Mouse (Mus musculus) gastrocnemius, postnatal 14 days (tissue): Measurements from ENCODE around the gene Slc38a4. TPM values are rescaled to one million over a fixed set of nuclear protein-coding genes. Genes with fewer than 3 reads are reported as not detected.

Experiments used
- DNase-seq: peaks from one replicate; pipeline ENCODE4 v3.0.0; 2021; ENCODE audit warnings: mixed read lengths
- intact Hi-C: fragments of 180-260 bp; cut with DNase I; formaldehyde crosslinking; loops from one replicate; pipeline ENCODE4 v1.15.1; 2025; ENCODE audit warnings: low total_unique reads
- total RNA-seq, 2 experiments: library from RNA; stranded (reverse); gene quantifications; 2 replicates each; pipeline ENCODE4 v1.2.3; 2021

The Slc38a4 gene
- total RNA-seq, 2 experiments from 2014 or later: 171 to 183 TPM

- intact Hi-C loops: no loop called here
- no peak for DNase-seq
Observed at GRCm38 (mm10) chr15:97059071-97060041, 3.6 kb upstream of the Slc38a4 start.

- intact Hi-C loops: no loop called here
- peak; percentile 46 for DNase-seq
Observed at GRCm38 (mm10) chr15:97054767-97055489, 828 bp downstream of the Slc38a4 start.

DNA sequence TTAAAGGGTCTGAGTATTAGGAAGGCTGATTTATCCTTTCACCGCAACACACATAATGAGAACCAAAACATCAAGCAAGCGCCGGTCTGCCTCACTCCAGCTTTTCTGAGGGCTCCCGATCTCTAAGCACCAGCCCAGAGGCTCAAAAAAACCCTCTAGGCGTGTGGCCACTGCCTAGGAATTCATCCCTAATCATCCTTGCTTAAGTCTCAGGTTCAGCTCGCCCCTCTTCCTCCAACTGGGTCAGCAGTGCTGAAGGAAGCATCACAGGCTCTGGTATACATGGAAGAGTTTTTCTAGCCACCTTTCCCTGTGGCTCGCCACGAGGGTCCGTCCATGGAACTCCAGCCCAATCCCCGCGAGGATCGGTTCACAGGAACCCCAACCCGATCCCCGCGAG, 1.6 kb downstream of the Slc38a4 start:
- no peak for DNase-seq
- intact Hi-C loops: no loop called here

DNA sequence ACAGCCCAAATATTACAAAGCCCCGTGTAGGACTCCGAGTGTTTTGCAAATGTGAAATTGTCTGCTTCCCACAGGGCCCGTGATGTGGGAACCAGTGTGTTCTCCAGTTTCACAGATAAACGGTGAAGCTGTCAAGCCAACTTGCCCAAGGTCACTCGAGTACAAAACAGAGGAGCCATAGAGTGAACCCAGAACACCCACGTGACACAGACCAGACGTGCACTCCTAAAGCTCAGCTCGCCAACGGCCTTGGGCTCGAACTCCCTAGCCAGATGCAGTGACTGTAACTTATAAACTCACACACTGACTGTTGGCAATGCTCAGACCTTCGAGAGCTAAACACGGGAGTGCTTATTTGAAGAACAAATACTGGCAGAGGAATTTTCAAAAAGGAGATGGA, 5.3 kb downstream of the Slc38a4 start:
- DNase-seq: no peak
- intact Hi-C loops: no loop called here

- no peak for DNase-seq
- intact Hi-C loops: no loop called here
Observed at GRCm38 (mm10) chr15:97050011-97050410, 5.7 kb downstream of the Slc38a4 start.

GRCm38 (mm10) chr15:97049281-97049841, 6.4 kb downstream of the Slc38a4 start:
- intact Hi-C loops: no loop called here
- DNase-seq: no peak

DNA sequence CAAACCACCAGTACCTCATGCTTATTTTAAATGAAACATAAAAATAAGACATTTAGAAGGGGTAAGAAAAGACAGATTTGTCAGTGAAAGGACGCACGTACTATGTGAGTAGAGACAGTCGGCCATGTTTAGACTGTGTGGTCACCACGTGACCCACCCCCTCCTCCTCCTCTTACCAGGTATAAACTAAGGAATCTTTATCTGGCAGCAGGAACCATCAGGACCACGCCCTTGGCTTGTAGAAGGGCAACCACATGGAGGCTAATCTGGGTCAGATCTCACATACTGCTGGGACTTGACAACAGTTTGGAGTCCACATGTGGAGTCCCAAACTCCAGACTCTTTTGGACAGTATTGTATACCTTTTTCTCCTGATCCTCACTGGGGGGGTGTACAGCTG, 7.5 kb downstream of the Slc38a4 start:
- intact Hi-C loops: no loop called here
- no peak for DNase-seq

DNA sequence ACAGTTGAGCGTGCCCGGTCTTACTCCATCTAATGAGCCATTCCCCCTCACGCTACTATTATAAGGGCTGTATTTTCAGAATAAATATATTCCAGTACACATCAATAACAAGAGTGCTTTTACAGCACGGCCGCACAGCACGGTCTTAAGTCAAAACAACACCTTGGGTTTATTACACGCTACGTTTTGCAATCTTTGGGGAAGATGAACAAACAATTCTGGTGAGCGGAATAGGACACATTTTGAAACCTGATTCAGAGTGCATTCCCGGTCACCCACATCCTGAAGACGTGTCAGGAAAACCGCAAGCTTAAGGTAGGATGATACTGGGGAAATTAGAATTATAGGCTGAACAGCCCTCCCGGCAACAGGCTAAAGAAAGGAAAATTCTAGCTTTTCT, 11.8 kb downstream of the Slc38a4 start:
- no peak for DNase-seq
- intact Hi-C loops: no loop called here

- DNase-seq: no peak
- intact Hi-C loops: no loop called here
Observed at GRCm38 (mm10) chr15:97042001-97042491, 13.7 kb downstream of the Slc38a4 start.

GRCm38 (mm10) chr15:97041182-97041581, 14.6 kb downstream of the Slc38a4 start:
- DNase-seq: no peak
- intact Hi-C loops: no loop called here

DNA sequence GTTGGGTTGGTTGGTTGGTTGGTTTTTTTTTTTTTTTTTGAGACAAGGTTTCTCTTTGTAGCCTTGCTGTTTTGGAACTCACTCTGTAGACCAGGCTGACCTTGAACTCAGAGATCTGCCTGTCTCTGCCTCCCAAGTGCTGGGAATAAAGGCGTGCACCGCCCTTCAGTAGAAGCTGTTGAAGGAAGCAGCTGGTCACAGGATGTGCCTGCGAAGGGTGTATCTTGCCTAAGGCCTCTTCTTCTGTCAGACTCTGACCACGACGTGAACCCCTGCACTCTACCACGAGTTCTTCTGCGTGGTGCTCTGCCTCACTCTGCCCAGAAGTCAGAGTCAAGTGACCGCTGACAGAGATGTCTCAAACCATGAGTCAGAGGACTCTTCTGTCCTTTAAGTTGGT, 18.0 kb downstream of the Slc38a4 start:
- intact Hi-C loops: no loop called here
- DNase-seq: no peak

DNA sequence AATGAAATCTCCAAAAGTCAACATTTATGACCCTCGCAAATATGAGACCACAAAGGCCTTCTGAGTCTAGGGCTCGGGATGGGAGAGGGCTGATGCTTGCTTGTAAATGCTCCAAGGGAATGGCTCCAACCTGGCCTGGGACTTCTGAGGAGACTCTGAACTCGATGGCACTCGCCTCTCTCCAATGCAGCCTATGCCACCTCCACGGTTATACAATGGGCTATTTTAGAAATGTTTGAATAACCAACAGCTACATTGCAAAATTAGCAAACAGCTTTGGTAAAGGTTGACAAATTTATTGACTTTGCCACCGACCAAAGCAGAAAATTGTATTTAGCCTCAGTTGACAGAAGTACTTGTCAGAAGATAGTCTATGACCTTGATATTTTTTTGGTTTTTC, 19.9 kb downstream of the Slc38a4 start:
- intact Hi-C loops: no loop called here
- no peak for DNase-seq

GRCm38 (mm10) chr15:97033485-97033991, 22.2 kb downstream of the Slc38a4 start:
- intact Hi-C loops: no loop called here
- DNase-seq: no peak

DNA sequence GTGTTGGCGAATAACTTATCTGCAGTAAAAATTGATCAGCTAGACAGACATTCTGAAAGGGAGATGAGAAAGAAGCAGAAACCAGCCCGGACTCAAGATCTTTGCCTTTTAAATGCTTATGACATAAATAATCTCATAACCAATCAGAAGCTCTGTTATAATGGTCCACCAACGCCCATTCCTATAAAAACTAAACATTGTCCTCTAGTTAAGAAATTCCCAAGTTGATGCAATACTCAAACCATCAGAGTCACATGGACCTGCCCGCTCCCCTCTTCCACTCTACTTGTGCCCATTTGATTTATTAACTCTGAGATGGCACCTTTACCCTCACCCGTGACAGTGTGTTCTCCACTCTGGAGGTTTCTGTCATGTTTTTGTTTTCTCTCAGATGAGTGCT, 23.9 kb downstream of the Slc38a4 start:
- intact Hi-C loops: no loop called here

DNA sequence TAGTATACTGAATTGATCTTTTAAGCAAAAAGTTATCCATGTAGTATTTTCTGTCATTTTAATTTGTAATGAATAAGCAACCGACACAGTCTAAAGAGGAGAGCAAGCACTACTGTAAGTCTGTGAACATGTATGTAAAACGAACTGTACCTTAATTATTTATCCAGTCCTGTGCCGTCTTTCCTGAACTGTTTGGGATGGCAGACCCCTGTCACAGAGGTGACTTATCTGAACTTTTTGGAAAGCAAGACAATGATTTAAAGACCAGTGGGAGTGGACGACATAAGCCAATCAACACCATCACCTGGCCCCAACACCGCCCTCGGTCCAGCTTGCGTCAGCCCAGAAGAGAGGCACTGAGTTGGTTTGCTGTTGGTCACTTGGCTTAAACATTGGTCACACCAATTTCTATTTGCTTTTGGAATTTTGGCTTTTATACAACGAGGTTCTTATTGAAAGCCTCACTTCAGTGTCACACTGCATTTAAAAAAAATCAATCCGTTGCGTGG, 24.7 kb downstream of the Slc38a4 start:
- intact Hi-C loops: no loop called here
- DNase-seq: no peak

More for the DNA sequence above, 23.9 kb downstream of the Slc38a4 start:
- no peak for DNase-seq

GRCm38 (mm10) chr15:97030136-97030535, 25.6 kb downstream of the Slc38a4 start:
- intact Hi-C loops: no loop called here

GRCm38 (mm10) chr15:97029064-97029791, 26.5 kb downstream of the Slc38a4 start:
- DNase-seq: no peak
- intact Hi-C loops: no loop called here

More at GRCm38 (mm10) chr15:97030136-97030535, 25.6 kb downstream of the Slc38a4 start:
- no peak for DNase-seq

DNA sequence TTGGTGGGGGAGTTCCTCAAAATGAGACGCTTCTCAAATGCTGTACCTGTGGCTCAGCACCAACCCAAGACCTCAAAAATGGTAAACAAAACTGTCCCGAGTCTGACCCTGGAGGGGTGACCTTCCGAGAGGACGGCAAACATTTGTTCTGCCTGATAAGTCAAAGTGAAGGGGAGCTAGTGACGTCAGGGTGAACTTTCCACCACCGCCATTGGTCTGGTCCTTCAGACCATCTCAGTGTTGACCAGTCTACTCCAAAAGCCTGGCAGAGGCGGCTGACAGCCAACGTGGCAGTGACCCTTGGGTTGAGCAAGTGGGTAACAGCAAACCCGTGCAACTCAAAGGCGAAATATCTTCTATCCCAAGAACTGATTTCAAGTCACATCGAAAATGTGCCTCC, 27.1 kb downstream of the Slc38a4 start:
- no peak for DNase-seq
- intact Hi-C loops: no loop called here

DNA sequence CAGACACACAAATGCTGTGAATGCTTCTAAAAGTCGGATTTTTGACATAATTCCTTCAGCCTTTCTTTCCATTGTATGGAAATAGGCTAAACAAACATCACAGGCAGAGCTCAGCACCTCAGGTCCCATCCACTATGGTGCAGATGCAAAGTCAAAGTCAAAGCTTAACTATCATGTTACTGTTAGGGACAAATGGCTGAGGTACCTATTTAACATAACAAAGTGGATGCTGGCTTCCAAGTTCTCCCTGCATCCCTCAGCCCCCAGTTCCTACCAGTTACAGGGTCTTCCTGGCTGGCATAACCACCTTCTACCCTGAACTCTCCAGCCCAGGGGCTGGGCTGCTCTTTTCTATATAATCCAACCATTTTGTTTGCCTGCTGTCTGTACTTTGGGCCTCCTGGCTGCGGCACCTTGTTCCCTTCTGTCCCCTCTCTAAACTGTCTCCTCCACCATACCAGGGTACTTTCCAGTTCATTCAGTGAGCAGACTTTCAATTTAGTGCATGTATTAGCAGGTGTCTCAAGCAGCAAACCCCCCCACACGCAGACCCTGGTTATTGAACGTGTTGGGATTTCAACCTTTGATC, 27.6 kb downstream of the Slc38a4 start:
- no peak for DNase-seq
- intact Hi-C loops: no loop called here
